9 mouse cellular contexts compared by ENCODE assay signal in the genomic region with DNA sequence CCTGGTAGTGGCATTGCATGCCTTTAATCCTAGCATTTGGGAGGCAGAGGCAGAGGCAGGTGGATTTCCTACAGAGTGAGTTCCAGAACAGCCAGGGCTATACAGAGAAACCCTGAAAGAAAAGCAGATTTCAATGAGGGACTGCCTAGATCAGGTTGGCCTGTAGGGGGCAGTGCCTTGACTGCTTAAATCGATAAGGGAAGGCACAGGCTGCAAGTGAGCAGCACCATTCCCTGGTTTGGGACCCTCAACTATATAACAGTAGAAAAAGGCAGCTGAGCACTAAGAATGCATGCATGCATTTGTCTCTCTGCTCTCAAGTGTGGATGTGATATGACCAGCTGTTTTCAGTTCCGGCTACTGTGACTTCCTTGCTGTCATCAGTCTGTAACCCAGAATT.
DNase-seq lines count a peak whose midpoint lies in the region; ATAC-seq and TF ChIP-seq lines count a peak whose summit lies in the region.
"Had no signal": no experiment of that assay in that cellular context is flagged by ENCODE, and none has a peak within 500 bp of the region (broad histone marks: within the 10 kb centered on the region; RNA-seq: fewer than 3 reads in every experiment).

No protein-coding gene starts in this region.

- H3K9ac ChIP-seq in kidney, embryonic 15.5 days: no peak overlapping the region
- H3K9ac ChIP-seq in MEL (ENCODE audit: control insufficient read depth, low read depth, low read length, poor library complexity, severe bottlenecking): no peak overlapping the region
- H3K9ac ChIP-seq in lung, embryonic 14.5 days: no peak overlapping the region

- 52% methylated on average over 2 of the region's 2 CpGs for WGBS in kidney, adult 2 months
- 49% methylated on average over 2 of the region's 2 CpGs for WGBS in kidney, embryonic 15.5 days
- 57% methylated on average over 2 of the region's 2 CpGs for WGBS in cerebellum, adult 2 months
- 41% methylated on average over 2 of the region's 2 CpGs for WGBS in lung, embryonic 14.5 days

- ATAC-seq in kidney, embryonic 15.5 days (replicated peaks; ENCODE audit: low FRiP score): no peak
- peak; percentile 38; the same call in 1 of the 2 replicates for ATAC-seq in lung, embryonic 14.5 days (ENCODE audit: insufficient read depth)

- no peak overlapping the region for H3K4me3 ChIP-seq in kidney, adult 2 months (ENCODE audit: insufficient read depth, low read depth, low read length)
- no peak overlapping the region for H3K4me3 ChIP-seq in kidney, embryonic 15.5 days (replicated peaks)
- H3K4me3 ChIP-seq in MEL (ENCODE audit: control insufficient read depth in 1 of 2, insufficient read depth in 1 of 2, low read depth in 2 of 2, low read length in 2 of 2): no peak overlapping the region
- no peak overlapping the region for H3K4me3 ChIP-seq in cerebellum, adult 2 months (replicated peaks; ENCODE audit: insufficient read depth, low read depth, low read length)
- no peak overlapping the region for H3K4me3 ChIP-seq in lung, embryonic 14.5 days (ENCODE audit: low read depth, low read length)
- H3K4me3 ChIP-seq: erythroblast, embryonic 14.5 days had no signal

- no peaks in the 10 kb centered on the region for H3K79me2 ChIP-seq in MEL (ENCODE audit: control insufficient read depth, insufficient read depth, low read length, poor library complexity)

- no peak overlapping the region for H3K4me2 ChIP-seq in kidney, embryonic 15.5 days
- no peak overlapping the region for H3K4me2 ChIP-seq in lung, embryonic 14.5 days

- no peak for TF ChIP-seq POLR2A in kidney, adult 2 months (IDR thresholded peaks at IDR 0.05; ENCODE audit: low read depth, low read length)
- no peak for TF ChIP-seq POLR2A in MEL (IDR thresholded peaks at IDR 0.05; ENCODE audit: control insufficient read depth in 1 of 2, insufficient read depth in 1 of 2, low read depth in 1 of 2, low read length in 2 of 2, poor library complexity in 1 of 2)
- TF ChIP-seq POLR2A in cerebellum, adult 2 months (IDR thresholded peaks at IDR 0.05; ENCODE audit: borderline replicate concordance, insufficient read depth, low read length): no peak

- peak; percentile 73 for TF ChIP-seq CTCF in kidney, adult 2 months (conservative IDR thresholded peaks at IDR 0.05; ENCODE audit: insufficient read depth, insufficient read length, low read depth, low read length)
- TF ChIP-seq CTCF in MEL (IDR thresholded peaks at IDR 0.05 in 2 of 3, conservative IDR thresholded peaks at IDR 0.05 in 1 of 3; ENCODE audit: control insufficient read depth in 1 of 3, insufficient read depth in 1 of 3, low read depth in 2 of 3, low read length in 3 of 3, poor library complexity in 1 of 3, severe bottlenecking in 1 of 3): peak; percentile 7 to 26 (median 22); a peak in 2 of 6 replicates
- peak; percentile 61 for TF ChIP-seq CTCF in cerebellum, adult 2 months (IDR thresholded peaks at IDR 0.05; ENCODE audit: borderline replicate concordance, insufficient read depth, low read depth, low read length)
- peak; percentile 73 for TF ChIP-seq CTCF in lung, embryonic 14.5 days (IDR thresholded peaks at IDR 0.05; ENCODE audit: low read depth)

- no peak overlapping the region for H3K27ac ChIP-seq in kidney, adult 2 months (ENCODE audit: insufficient read depth, low read depth, low read length)
- H3K27ac ChIP-seq in kidney, embryonic 15.5 days: no peak overlapping the region
- no peak overlapping the region for H3K27ac ChIP-seq in MEL (ENCODE audit: control insufficient read depth, low read depth, low read length)
- no peak overlapping the region for H3K27ac ChIP-seq in cerebellum, adult 2 months (ENCODE audit: insufficient read depth, low read length)
- H3K27ac ChIP-seq in lung, embryonic 14.5 days (ENCODE audit: low read depth): no peak overlapping the region

- peak; percentile 11 for DNase-seq in kidney, adult 2 months
- DNase-seq in MEL (ENCODE audit: low read depth, low spot score): peak; percentile 2
- DNase-seq in cerebellum, adult 2 months: peak; percentile 17 to 24
- peak; percentile 37 for DNase-seq in heart, postnatal 4 days
- DNase-seq in lung, embryonic 14.5 days: peak; percentile 56
- DNase-seq in right cerebral cortex, postnatal 14 days: peak; percentile 35
- DNase-seq in ovary, postnatal 14 days (ENCODE audit: low spot score): no peak

- H3K4me1 ChIP-seq in kidney, adult 2 months (ENCODE audit: control insufficient read depth, insufficient read depth, low read length): peaks cover 3% of the 10 kb centered on the region; the same call in 1 of the 2 replicates
- H3K4me1 ChIP-seq in kidney, embryonic 15.5 days: no peaks in the 10 kb centered on the region
- H3K4me1 ChIP-seq in MEL (ENCODE audit: control insufficient read depth in 1 of 2, insufficient read depth in 2 of 2, low read length in 2 of 2): no peaks in the 10 kb centered on the region
- H3K4me1 ChIP-seq in cerebellum, adult 2 months (ENCODE audit: control insufficient read depth, insufficient read depth, low read length): no peaks in the 10 kb centered on the region
- no peaks in the 10 kb centered on the region for H3K4me1 ChIP-seq in lung, embryonic 14.5 days (ENCODE audit: insufficient read depth)

- no peak for TF ChIP-seq EP300 in MEL (IDR thresholded peaks at IDR 0.05; ENCODE audit: low read depth in 1 of 2, low read length in 2 of 2)

- no peaks in the 10 kb centered on the region for H3K27me3 ChIP-seq in kidney, adult 2 months (replicated peaks; ENCODE audit: control insufficient read depth, insufficient read depth, low read length)
- no peaks in the 10 kb centered on the region for H3K27me3 ChIP-seq in kidney, embryonic 15.5 days
- no peaks in the 10 kb centered on the region for H3K27me3 ChIP-seq in MEL (ENCODE audit: control insufficient read depth in 1 of 2, insufficient read depth in 2 of 2, low read length in 2 of 2)
- H3K27me3 ChIP-seq in cerebellum, adult 2 months (ENCODE audit: control insufficient read depth, insufficient read depth, low read length): no peaks in the 10 kb centered on the region
- H3K27me3 ChIP-seq in lung, embryonic 14.5 days (ENCODE audit: insufficient read depth, low read length): no peaks in the 10 kb centered on the region

- H3K36me3 ChIP-seq in kidney, adult 2 months (ENCODE audit: control insufficient read depth, insufficient read depth, low read length): no peaks in the 10 kb centered on the region
- no peaks in the 10 kb centered on the region for H3K36me3 ChIP-seq in kidney, embryonic 15.5 days
- H3K36me3 ChIP-seq in MEL (ENCODE audit: control insufficient read depth in 1 of 2, insufficient read depth in 2 of 2, low read length in 2 of 2): no peaks in the 10 kb centered on the region
- no peaks in the 10 kb centered on the region for H3K36me3 ChIP-seq in lung, embryonic 14.5 days (ENCODE audit: insufficient read depth)

- H3K9me3 ChIP-seq in kidney, embryonic 15.5 days (replicated peaks): no peaks in the 10 kb centered on the region
- H3K9me3 ChIP-seq in MEL (replicated peaks; ENCODE audit: insufficient read depth, low read length): no peaks in the 10 kb centered on the region; the same call in 1 of the 2 replicates
- H3K9me3 ChIP-seq in lung, embryonic 14.5 days (ENCODE audit: low read depth, low read length): no peaks in the 10 kb centered on the region

- no peak for TF ChIP-seq RAD21 in MEL (IDR thresholded peaks at IDR 0.05; ENCODE audit: low read depth, low read length)

TF ChIP-seq in MEL, 35 proteins besides CTCF, POLR2A, EP300 and RAD21:
- TF ChIP-seq GABPA (IDR thresholded peaks at IDR 0.05; ENCODE audit: low read depth, low read length): no peak
- no peak for TF ChIP-seq ZKSCAN1 (IDR thresholded peaks at IDR 0.05; ENCODE audit: low read depth, low read length)
- TF ChIP-seq USF2 (IDR thresholded peaks at IDR 0.05; ENCODE audit: borderline replicate concordance in 1 of 2, insufficient read depth in 1 of 2, low read depth in 1 of 2, low read length in 2 of 2): no peak
- no peak for TF ChIP-seq UBTF (IDR thresholded peaks at IDR 0.05; ENCODE audit: borderline replicate concordance, insufficient read depth, low read depth, low read length)
- TF ChIP-seq HCFC1 (IDR thresholded peaks at IDR 0.05; ENCODE audit: low read depth, low read length): no peak
- no peak for TF ChIP-seq RCOR1 (IDR thresholded peaks at IDR 0.05; ENCODE audit: low read depth, low read length)
- TF ChIP-seq ETS1 (IDR thresholded peaks at IDR 0.05; ENCODE audit: low read depth, low read length): no peak
- TF ChIP-seq NRF1 (IDR thresholded peaks at IDR 0.05; ENCODE audit: insufficient read depth, low read depth, low read length, poor library complexity, severe bottlenecking): no peak
- TF ChIP-seq BHLHE40 (IDR thresholded peaks at IDR 0.05; ENCODE audit: borderline replicate concordance, low read depth, low read length): no peak
- no peak for TF ChIP-seq GATA1 (IDR thresholded peaks at IDR 0.05; ENCODE audit: low read depth, low read length)

Comparison
In these comparisons a context has a peak if more than half of its experiments do, and no peak if none do; other contexts are left out.
1. CTCF ChIP-seq: peak in every context shown above with its lines; median percentile 73 in kidney, adult 2 months; 73 in lung, embryonic 14.5 days; 61 in cerebellum, adult 2 months; 22 in MEL.